Mouse (Mus musculus) G1E (cell line): Measurements from ENCODE around the gene Insr. TPM values are rescaled to one million over a fixed set of nuclear protein-coding genes. Genes with fewer than 3 reads are reported as not detected.
"Not testable (repeated sequence)": the region's sequence is repeated elsewhere in the genome, so short reads cannot be mapped to it uniquely, and the experiment has no call there.

Source experiments
- ATAC-seq: 2 replicates; pipeline ENCODE4 v1.8.0; 2016; ENCODE audit warnings: mild to moderate bottlenecking; ENCODE audit not compliant: insufficient number of reproducible peaks, poor library complexity, low FRiP score, severe bottlenecking; ENCODE audit errors: extremely low read depth
- DNase-seq: peaks from one replicate; pipeline ENCODE4 v3.0.0; 2012; ENCODE audit warnings: low spot score
- H3K27me3 ChIP-seq: 2 replicates; pipeline ENCODE4 v1.6.1; 2012; ENCODE audit warnings: mild to moderate bottlenecking, low read length, inconsistent platforms; ENCODE audit not compliant: insufficient read depth
- H3K36me3 ChIP-seq: replicated peaks from 2 replicates; pipeline ENCODE3; 2012; ENCODE audit warnings: mild to moderate bottlenecking, inconsistent platforms
- H3K4me1 ChIP-seq: 2 replicates; pipeline ENCODE4 v1.6.1; 2012; ENCODE audit warnings: low read depth, low read length, inconsistent platforms, mixed read lengths; ENCODE audit not compliant: insufficient read depth
- H3K4me3 ChIP-seq: 2 replicates; pipeline ENCODE4 v1.5.1; 2012; ENCODE audit warnings: low read depth, mild to moderate bottlenecking, inconsistent platforms, low read length, moderate library complexity, mixed read lengths
- H3K9me3 ChIP-seq: replicated peaks from 2 replicates; pipeline ENCODE4 v1.6.1; 2012; ENCODE audit warnings: inconsistent platforms
- CTCF ChIP-seq: IDR thresholded peaks from 2 replicates; pipeline ENCODE4 v1.5.1; 2012; ENCODE audit warnings: low read depth, low read length, inconsistent platforms, mixed read lengths
- GATA1 ChIP-seq: IDR thresholded peaks from 2 replicates; pipeline ENCODE4 v1.6.1; 2012; ENCODE audit warnings: borderline replicate concordance, low read length, inconsistent platforms, mixed read lengths
- GATA2 ChIP-seq: IDR thresholded peaks from 2 replicates; pipeline ENCODE4 v1.6.1; 2012; ENCODE audit warnings: low read depth, low read length, inconsistent platforms, borderline replicate concordance
- POLR2AphosphoS5 ChIP-seq: IDR thresholded peaks from 2 replicates; pipeline ENCODE4 v1.6.1; 2012; ENCODE audit warnings: low read depth, low read length, inconsistent platforms; ENCODE audit not compliant: insufficient replicate concordance
- TAL1 ChIP-seq: conservative IDR thresholded peaks from 2 replicates; pipeline ENCODE4 v1.6.1; 2012; ENCODE audit warnings: low read depth, low read length, inconsistent platforms, mixed read lengths
- polyA plus RNA-seq: library from polyadenylated mRNA; stranded (reverse); fragments of >175 nt; gene quantifications from 2 replicates; pipeline ENCODE4 v1.2.3, GENCODE M21; 2012
- total RNA-seq, 2 experiments: library from RNA; stranded (forward) in 1 of 2; stranded (reverse) in 1 of 2; fragments of 200-1000 nt in 1 of 2; fragments of >200 nt in 1 of 2; fragmentation: Nextera tagmentation in 1 of 2; gene quantifications; 2 replicates each; pipeline ENCODE4 v1.2.3; 2014 to 2017

Gene Insr
- total and polyA plus RNA-seq, 3 experiments = 0.02 to 2.1 (median 0.38) TPM

GRCm38 (mm10) chr8:3314345-3314744, 34.9 kb upstream of the Insr start:
- Histone ChIP-seq H3K36me3 (no peaks in the 10 kb centered on the region), H3K4me1 (no peaks in the 10 kb centered on the region), H3K4me3 (no peak overlapping the region), H3K9me3 (no peaks in the 10 kb centered on the region), H3K27me3 (0 out of 2 replicates have a peak, but pooled peaks cover 2% of the 10 kb centered on the region)
- DNase-seq = no peak
- TF ChIP-seq GATA1 (no peak), TAL1 (no peak)
- ATAC-seq = no peak

DNA sequence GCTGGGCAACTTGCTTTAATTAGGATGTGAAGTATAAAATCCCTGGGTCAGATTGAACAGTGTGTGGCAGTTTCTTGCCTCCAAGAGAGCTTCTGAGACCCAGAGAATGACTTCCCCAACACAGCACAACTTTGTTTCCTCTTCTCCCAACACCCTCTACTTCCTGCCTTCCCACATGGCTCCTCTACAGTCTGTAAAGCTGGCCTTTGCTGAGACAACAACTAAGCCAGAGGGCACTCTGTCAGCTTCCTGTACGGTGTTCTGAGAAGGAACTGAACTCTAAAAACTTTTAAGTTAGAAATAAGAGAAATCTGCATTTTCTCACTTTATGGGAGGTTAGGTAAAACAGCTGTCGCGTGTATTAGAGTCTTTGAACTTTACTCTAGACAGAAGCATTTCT, 34.4 kb upstream of the Insr start:
- no peak for TF ChIP-seq GATA2
- no peak for TF ChIP-seq TAL1
- no peak for TF ChIP-seq GATA1
- no peak for TF ChIP-seq CTCF
- TF ChIP-seq POLR2AphosphoS5 = no peak
- Histone ChIP-seq H3K27me3 (0 out of 2 replicates have a peak, but pooled peaks cover 2% of the 10 kb centered on the region), H3K4me3 (no peak overlapping the region), H3K36me3 (no peaks in the 10 kb centered on the region), H3K9me3 (no peaks in the 10 kb centered on the region), H3K4me1 (no peaks in the 10 kb centered on the region)
- ATAC-seq = no peak
- DNase-seq = no peak

GRCm38 (mm10) chr8:3313417-3313816, 34.0 kb upstream of the Insr start:
- DNase-seq, H3K9me3 ChIP-seq, H3K27me3 ChIP-seq, H3K36me3 ChIP-seq, ATAC-seq, H3K4me3 ChIP-seq, H3K4me1 ChIP-seq: not testable (repeated sequence)

- Histone ChIP-seq H3K9me3 (no peaks in the 10 kb centered on the region), H3K27me3 (0 out of 2 replicates have a peak, but pooled peaks cover 2% of the 10 kb centered on the region), H3K36me3 (no peaks in the 10 kb centered on the region), H3K4me3 (no peak overlapping the region), H3K4me1 (no peaks in the 10 kb centered on the region)
- ATAC-seq (no peak), DNase-seq (no peak)
- TF ChIP-seq TAL1 (no peak), POLR2AphosphoS5 (no peak), CTCF (no peak), GATA1 (no peak), GATA2 (no peak)
These were observed 32.1 kb upstream of the Insr start for GRCm38 (mm10) chr8:3311482-3311881.

DNA sequence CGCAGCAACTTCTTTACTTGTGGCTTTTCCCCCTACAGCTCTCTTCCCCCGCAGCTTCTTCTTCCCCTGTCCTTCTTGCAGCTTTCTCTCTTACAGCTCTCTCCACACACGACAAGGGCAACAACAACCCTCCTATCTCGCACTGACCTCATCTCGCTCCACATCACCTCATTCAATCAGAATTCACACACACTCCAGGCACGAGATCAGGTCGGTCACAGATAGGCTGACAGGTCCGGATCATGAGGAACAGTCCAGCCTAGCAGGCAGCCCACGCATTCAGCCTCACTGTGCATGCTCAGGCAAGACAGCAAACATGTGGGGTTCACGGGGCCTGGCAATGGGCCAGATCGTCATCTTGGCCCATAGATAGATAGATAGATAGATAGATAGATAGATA, 30.2 kb upstream of the Insr start:
- 0 out of 2 replicates have a peak, but pooled peaks cover 2% of the 10 kb centered on the region for H3K27me3 ChIP-seq
- TF ChIP-seq GATA1 = no peak
- no peak for TF ChIP-seq GATA2
- TF ChIP-seq TAL1 = no peak
- no peak for TF ChIP-seq POLR2AphosphoS5
- no peak for TF ChIP-seq CTCF
- ATAC-seq (no peak), DNase-seq (no peak)
- H3K36me3 ChIP-seq = no peaks in the 10 kb centered on the region
- H3K9me3 ChIP-seq = no peaks in the 10 kb centered on the region
- no peak overlapping the region for H3K4me3 ChIP-seq
- no peaks in the 10 kb centered on the region for H3K4me1 ChIP-seq

GRCm38 (mm10) chr8:3308205-3308800, 28.9 kb upstream of the Insr start:
- H3K4me1 ChIP-seq, H3K4me3 ChIP-seq, H3K27me3 ChIP-seq, H3K9me3 ChIP-seq, ATAC-seq, DNase-seq, H3K36me3 ChIP-seq: not testable (repeated sequence)

- Histone ChIP-seq H3K9me3 (no peaks in the 10 kb centered on the region), H3K36me3 (no peaks in the 10 kb centered on the region), H3K4me1 (no peaks in the 10 kb centered on the region), H3K4me3 (no peak overlapping the region), H3K27me3 (no peaks in the 10 kb centered on the region)
- TF ChIP-seq POLR2AphosphoS5 = no peak
- no peak for TF ChIP-seq CTCF
- no peak for TF ChIP-seq GATA2
- no peak for TF ChIP-seq TAL1
- no peak for TF ChIP-seq GATA1
- DNase-seq (no peak), ATAC-seq (no peak)
These were observed 22.7 kb upstream of the Insr start for GRCm38 (mm10) chr8:3302131-3302530.
